Mouse (Mus musculus): ENCODE results near the gene Sox5. TPM values are rescaled to one million over a fixed set of nuclear protein-coding genes. Genes with fewer than 3 reads are reported as not detected.
A peak's percentile ranks its signal among the peaks of the same experiment; 100 is the strongest.

Sox5 gene
- polyA plus RNA-seq, 1 experiment from 2014 or later: 34.6 TPM

DNA sequence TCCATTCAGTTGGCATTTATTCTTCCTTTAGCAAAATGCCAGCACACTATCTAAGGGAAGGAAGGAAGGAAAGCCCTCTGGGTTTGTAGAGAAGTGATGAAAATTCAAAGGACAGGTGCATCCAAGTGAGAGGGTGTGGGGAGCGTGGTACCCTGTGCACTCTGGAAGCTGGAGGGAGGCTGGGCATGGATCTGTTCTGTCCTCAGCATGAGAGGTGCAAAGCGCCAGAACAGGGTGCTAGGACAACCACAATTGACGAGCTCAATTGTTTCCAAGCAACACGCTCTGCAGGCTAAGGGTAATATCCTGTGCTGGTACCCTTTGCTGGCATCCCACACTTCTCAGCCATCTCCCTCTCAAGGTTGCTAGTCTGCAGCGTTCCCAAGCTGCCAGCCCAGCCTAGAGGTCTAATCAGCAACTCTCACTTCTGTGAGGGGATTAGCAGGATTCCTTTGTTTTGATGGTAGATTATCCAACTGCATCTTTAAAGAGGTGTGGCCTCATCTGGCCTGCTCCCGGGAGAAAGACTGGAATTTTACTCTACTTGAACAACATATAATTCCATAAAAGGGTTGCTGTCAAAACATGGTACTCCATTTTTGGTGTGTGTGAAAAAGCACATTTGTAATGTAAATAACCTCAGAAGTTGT, 183.3 kb downstream of the Sox5 start:
- no peak for ATAC-seq (ENCODE audit: low read depth)
- Histone ChIP-seq H3K4me3 (ENCODE audit: low read depth, low read length) (no peak overlapping the region), H3K36me3 (ENCODE audit: control insufficient read depth, insufficient read depth, low read length) (no peaks in the 10 kb centered on the region), H3K4me2 (ENCODE audit: low read depth, low read length) (no peak overlapping the region), H3K27ac (ENCODE audit: low read depth, low read length) (no peak overlapping the region), H3K4me1 (ENCODE audit: control insufficient read depth, insufficient read depth, low read length) (0 out of 2 replicates have a peak, but pooled peaks cover 6% of the 10 kb centered on the region), H3K9ac (replicated peaks; ENCODE audit: low read depth, low read length) (no peak overlapping the region), H3K27me3 (ENCODE audit: control insufficient read depth, insufficient read depth, low read length) (no peaks in the 10 kb centered on the region), H3K9me3 (ENCODE audit: control insufficient read depth, low read length) (no peaks in the 10 kb centered on the region)
- WGBS: 48% methylated on average over 6 of the region's 6 CpGs

DNA sequence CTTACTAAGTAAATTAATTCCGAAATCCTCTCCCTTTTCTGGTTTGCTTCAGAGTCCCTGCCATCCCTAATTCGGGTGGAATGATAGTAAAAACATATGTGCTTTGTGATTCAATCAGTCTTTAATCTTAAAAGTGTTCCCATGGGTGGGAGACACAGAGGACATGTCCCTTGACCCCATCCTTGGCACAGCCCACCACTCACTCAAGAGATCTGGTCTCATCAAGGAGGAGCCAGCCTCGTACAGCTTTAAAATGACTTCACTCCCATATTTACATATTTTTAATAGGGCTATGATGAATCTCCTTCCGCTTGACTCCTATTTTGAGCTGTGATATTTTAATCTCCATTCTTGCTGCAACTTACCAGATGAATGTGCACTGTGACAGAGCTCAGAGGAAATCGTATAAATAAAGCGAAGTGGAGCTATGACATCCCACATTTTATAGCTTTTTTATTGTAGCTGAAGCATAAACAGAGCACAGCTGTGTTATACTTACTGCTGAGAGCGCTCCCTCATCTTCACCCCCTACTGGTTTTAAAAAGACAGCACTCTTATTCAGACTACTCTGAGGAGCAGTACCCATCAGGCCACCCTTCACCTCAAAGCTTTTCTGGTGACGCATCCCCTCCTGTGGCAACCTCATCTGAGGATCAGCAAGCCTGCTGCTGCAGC, 185.1 kb downstream of the Sox5 start:
- ATAC-seq (ENCODE audit: low read depth): peak; percentile 87
- no peaks in the 10 kb centered on the region for H3K9me3 ChIP-seq (ENCODE audit: control insufficient read depth, low read length)
- H3K27me3 ChIP-seq (ENCODE audit: control insufficient read depth, insufficient read depth, low read length): no peaks in the 10 kb centered on the region
- H3K9ac ChIP-seq (replicated peaks; ENCODE audit: low read depth, low read length): no peak overlapping the region
- no peak overlapping the region for H3K4me3 ChIP-seq (ENCODE audit: low read depth, low read length)
- 41% methylated on average over 8 of the region's 8 CpGs for WGBS
- no peak overlapping the region for H3K27ac ChIP-seq (ENCODE audit: low read depth, low read length)
- 0 out of 2 replicates have a peak, but pooled peaks cover 6% of the 10 kb centered on the region for H3K4me1 ChIP-seq (ENCODE audit: control insufficient read depth, insufficient read depth, low read length)
- H3K36me3 ChIP-seq (ENCODE audit: control insufficient read depth, insufficient read depth, low read length): no peaks in the 10 kb centered on the region
- H3K4me2 ChIP-seq (ENCODE audit: low read depth, low read length): no peak overlapping the region

DNA sequence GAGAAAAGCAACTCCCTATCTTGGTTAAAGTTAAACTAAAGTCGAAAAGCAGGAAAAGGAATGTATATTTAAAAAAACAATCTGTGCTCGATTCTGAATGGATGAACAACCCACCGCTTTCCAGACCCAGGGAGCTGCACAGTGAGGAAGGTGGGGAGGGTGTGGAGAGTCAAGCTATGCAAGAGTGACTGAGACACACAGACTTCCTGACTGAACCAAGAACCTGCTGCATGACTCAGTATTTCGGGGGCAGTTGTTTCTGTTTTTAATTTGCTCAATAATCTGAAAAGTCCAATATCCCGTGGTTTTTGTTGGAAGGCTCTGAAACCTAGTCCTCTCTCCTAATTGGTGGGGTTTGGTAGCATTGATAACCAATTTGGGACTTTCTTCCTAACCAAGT, 196.9 kb downstream of the Sox5 start:
- H3K4me2 ChIP-seq (ENCODE audit: low read depth, low read length): no peak overlapping the region
- no peaks in the 10 kb centered on the region for H3K27me3 ChIP-seq (ENCODE audit: control insufficient read depth, insufficient read depth, low read length)
- H3K9ac ChIP-seq (replicated peaks; ENCODE audit: low read depth, low read length): no peak overlapping the region
- H3K36me3 ChIP-seq (ENCODE audit: control insufficient read depth, insufficient read depth, low read length): no peaks in the 10 kb centered on the region
- no peak for ATAC-seq (ENCODE audit: low read depth)
- H3K4me3 ChIP-seq (ENCODE audit: low read depth, low read length): no peak overlapping the region
- no peaks in the 10 kb centered on the region for H3K9me3 ChIP-seq (ENCODE audit: control insufficient read depth, low read length)
- 52% methylated on average over 5 of the region's 5 CpGs for WGBS
- H3K27ac ChIP-seq (ENCODE audit: low read depth, low read length): no peak overlapping the region
- H3K4me1 ChIP-seq (ENCODE audit: control insufficient read depth, insufficient read depth, low read length): no peaks in the 10 kb centered on the region

DNA sequence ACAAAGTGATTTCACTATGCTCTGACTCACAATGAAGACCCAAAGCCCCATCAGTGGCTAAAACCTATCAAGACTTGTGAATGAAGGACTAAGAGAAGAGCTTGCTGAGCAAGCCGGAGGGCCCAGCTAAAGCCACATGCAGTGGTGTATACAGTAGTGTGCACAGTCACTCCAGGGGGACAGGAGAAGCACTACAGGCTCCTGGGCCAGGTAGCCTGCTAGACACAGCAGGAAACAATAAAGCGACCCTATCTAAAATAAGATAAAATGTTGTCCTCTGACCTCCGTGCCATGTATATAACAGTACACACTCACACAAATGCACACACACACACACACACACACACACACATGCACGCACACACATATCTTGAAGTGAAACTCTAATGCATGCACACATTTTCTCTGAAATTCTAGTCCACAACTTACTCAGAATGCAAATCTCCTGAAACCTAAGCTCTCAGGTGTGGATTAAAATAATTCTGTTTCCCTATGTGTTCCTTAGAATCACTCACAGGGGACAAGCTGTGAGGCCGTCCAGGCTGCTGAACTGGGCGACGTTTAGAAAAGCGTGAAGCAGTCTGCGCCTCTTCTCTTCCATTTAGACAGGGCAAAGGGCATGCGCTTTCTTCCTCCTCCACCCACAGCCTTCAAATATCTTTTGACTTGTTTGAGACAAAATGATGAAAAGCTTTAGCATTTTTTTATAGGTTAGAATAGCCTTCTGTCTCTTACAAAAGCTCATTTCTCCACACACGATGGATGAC, 197.5 kb downstream of the Sox5 start:
- Histone ChIP-seq H3K36me3 (ENCODE audit: control insufficient read depth, insufficient read depth, low read length) (no peaks in the 10 kb centered on the region), H3K9ac (replicated peaks; ENCODE audit: low read depth, low read length) (no peak overlapping the region), H3K4me3 (ENCODE audit: low read depth, low read length) (no peak overlapping the region), H3K4me2 (ENCODE audit: low read depth, low read length) (no peak overlapping the region), H3K27ac (ENCODE audit: low read depth, low read length) (no peak overlapping the region), H3K27me3 (ENCODE audit: control insufficient read depth, insufficient read depth, low read length) (no peaks in the 10 kb centered on the region), H3K4me1 (ENCODE audit: control insufficient read depth, insufficient read depth, low read length) (no peaks in the 10 kb centered on the region), H3K9me3 (ENCODE audit: control insufficient read depth, low read length) (no peaks in the 10 kb centered on the region)
- WGBS: 56% methylated on average over 11 of the region's 11 CpGs
- no peak for ATAC-seq (ENCODE audit: low read depth)

- no peak overlapping the region for H3K27ac ChIP-seq (ENCODE audit: low read depth, low read length)
- H3K27me3 ChIP-seq (ENCODE audit: control insufficient read depth, insufficient read depth, low read length): no peaks in the 10 kb centered on the region
- no peaks in the 10 kb centered on the region for H3K36me3 ChIP-seq (ENCODE audit: control insufficient read depth, insufficient read depth, low read length)
- no peak for ATAC-seq (ENCODE audit: low read depth)
- H3K4me3 ChIP-seq (ENCODE audit: low read depth, low read length): no peak overlapping the region
- WGBS: 23% methylated on average over 12 of the region's 12 CpGs
- no peak overlapping the region for H3K9ac ChIP-seq (replicated peaks; ENCODE audit: low read depth, low read length)
- H3K4me2 ChIP-seq (ENCODE audit: low read depth, low read length): no peak overlapping the region
- no peaks in the 10 kb centered on the region for H3K4me1 ChIP-seq (ENCODE audit: control insufficient read depth, insufficient read depth, low read length)
- no peaks in the 10 kb centered on the region for H3K9me3 ChIP-seq (ENCODE audit: control insufficient read depth, low read length)
Measured at GRCm38 (mm10) chr6:144579301-144579700, 202.5 kb downstream of the Sox5 start.

DNA sequence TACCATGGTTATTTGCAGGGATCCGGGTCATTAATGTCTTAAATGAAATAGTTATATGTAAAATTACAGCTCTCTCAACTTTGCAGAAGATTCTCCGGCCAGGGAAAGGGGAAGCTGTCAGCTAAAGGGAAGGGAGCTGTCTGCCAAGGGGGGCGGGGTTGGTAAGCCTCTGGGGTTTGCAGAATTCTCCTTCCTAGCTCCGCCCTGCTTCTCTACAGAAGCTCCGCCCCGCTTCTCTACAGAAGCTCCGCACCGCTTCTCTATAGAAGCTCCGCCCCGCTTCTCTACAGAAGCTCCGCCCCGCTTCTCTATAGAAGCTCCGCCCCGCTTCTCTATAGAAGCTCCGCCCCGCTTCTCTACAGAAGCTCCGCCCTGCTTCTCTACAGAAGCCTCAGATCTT, 210.9 kb downstream of the Sox5 start:
- Histone ChIP-seq H3K4me3 (ENCODE audit: low read depth, low read length) (no peak overlapping the region), H3K27ac (ENCODE audit: low read depth, low read length) (no peak overlapping the region), H3K27me3 (ENCODE audit: control insufficient read depth, insufficient read depth, low read length) (no peaks in the 10 kb centered on the region), H3K36me3 (ENCODE audit: control insufficient read depth, insufficient read depth, low read length) (no peaks in the 10 kb centered on the region), H3K9ac (replicated peaks; ENCODE audit: low read depth, low read length) (no peak overlapping the region), H3K4me2 (ENCODE audit: low read depth, low read length) (no peak overlapping the region), H3K4me1 (ENCODE audit: control insufficient read depth, insufficient read depth, low read length) (no peaks in the 10 kb centered on the region), H3K9me3 (ENCODE audit: control insufficient read depth, low read length) (no peaks in the 10 kb centered on the region)
- no peak for ATAC-seq (ENCODE audit: low read depth)
- 76% methylated on average over 17 of the region's 17 CpGs for WGBS

- no peak for ATAC-seq (ENCODE audit: low read depth)
- H3K4me3 ChIP-seq (ENCODE audit: low read depth, low read length): no peak overlapping the region
- no peak overlapping the region for H3K9ac ChIP-seq (replicated peaks; ENCODE audit: low read depth, low read length)
- H3K4me2 ChIP-seq (ENCODE audit: low read depth, low read length): no peak overlapping the region
- H3K9me3 ChIP-seq (ENCODE audit: control insufficient read depth, low read length): no peaks in the 10 kb centered on the region
- H3K36me3 ChIP-seq (ENCODE audit: control insufficient read depth, insufficient read depth, low read length): no peaks in the 10 kb centered on the region
- H3K27ac ChIP-seq (ENCODE audit: low read depth, low read length): no peak overlapping the region
- WGBS: 88% methylated on average over 1 of the region's 1 CpGs
- H3K4me1 ChIP-seq (ENCODE audit: control insufficient read depth, insufficient read depth, low read length): no peaks in the 10 kb centered on the region
- no peaks in the 10 kb centered on the region for H3K27me3 ChIP-seq (ENCODE audit: control insufficient read depth, insufficient read depth, low read length)
Measured at GRCm38 (mm10) chr6:144565827-144566226, 215.9 kb downstream of the Sox5 start.

- WGBS: 77% methylated on average over 5 of the region's 5 CpGs
- Histone ChIP-seq H3K27me3 (ENCODE audit: control insufficient read depth, insufficient read depth, low read length) (no peaks in the 10 kb centered on the region), H3K4me2 (ENCODE audit: low read depth, low read length) (no peak overlapping the region), H3K27ac (ENCODE audit: low read depth, low read length) (no peak overlapping the region), H3K36me3 (ENCODE audit: control insufficient read depth, insufficient read depth, low read length) (no peaks in the 10 kb centered on the region), H3K4me3 (ENCODE audit: low read depth, low read length) (no peak overlapping the region), H3K4me1 (ENCODE audit: control insufficient read depth, insufficient read depth, low read length) (no peaks in the 10 kb centered on the region), H3K9me3 (ENCODE audit: control insufficient read depth, low read length) (no peaks in the 10 kb centered on the region), H3K9ac (replicated peaks; ENCODE audit: low read depth, low read length) (no peak overlapping the region)
- ATAC-seq (ENCODE audit: low read depth): no peak
Measured at GRCm38 (mm10) chr6:144561718-144562117, 220.1 kb downstream of the Sox5 start.

DNA sequence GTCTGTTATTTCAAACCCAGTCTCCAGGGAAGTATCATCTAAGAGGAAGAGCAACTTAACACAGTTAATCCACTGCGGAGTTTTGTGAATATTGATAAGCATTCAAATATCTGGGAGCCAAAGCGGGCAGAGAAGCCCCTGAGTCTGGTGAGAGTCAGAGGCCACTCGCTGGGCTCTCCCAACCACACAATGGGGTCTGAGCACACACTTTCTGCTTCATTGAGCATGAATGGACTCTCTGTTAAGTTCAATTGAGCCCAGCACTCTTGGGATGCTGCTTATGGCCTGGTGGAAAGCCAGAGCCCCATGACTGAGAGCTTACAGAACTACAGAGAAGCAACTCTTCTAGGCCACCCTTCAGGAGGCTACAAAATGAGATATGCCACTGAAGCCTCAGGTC, 221.6 kb downstream of the Sox5 start:
- no peak overlapping the region for H3K27ac ChIP-seq (ENCODE audit: low read depth, low read length)
- no peak overlapping the region for H3K4me3 ChIP-seq (ENCODE audit: low read depth, low read length)
- no peak overlapping the region for H3K4me2 ChIP-seq (ENCODE audit: low read depth, low read length)
- H3K9me3 ChIP-seq (ENCODE audit: control insufficient read depth, low read length): no peaks in the 10 kb centered on the region
- no peaks in the 10 kb centered on the region for H3K36me3 ChIP-seq (ENCODE audit: control insufficient read depth, insufficient read depth, low read length)
- WGBS: 26% methylated on average over 3 of the region's 3 CpGs
- H3K27me3 ChIP-seq (ENCODE audit: control insufficient read depth, insufficient read depth, low read length): no peaks in the 10 kb centered on the region
- no peak overlapping the region for H3K9ac ChIP-seq (replicated peaks; ENCODE audit: low read depth, low read length)
- H3K4me1 ChIP-seq (ENCODE audit: control insufficient read depth, insufficient read depth, low read length): no peaks in the 10 kb centered on the region
- ATAC-seq (ENCODE audit: low read depth): no peak
